ENCODE assay signal across 10 mouse cellular contexts in genomic region chr15:25580731-25581130, GRCm38 (mm10). TPM values are rescaled to one million over a fixed set of nuclear protein-coding genes. Genes with fewer than 3 reads are reported as not detected.
DNase-seq lines count a peak whose midpoint lies in the region; ATAC-seq and TF ChIP-seq lines count a peak whose summit lies in the region.
"Had no signal": no experiment of that assay in that cellular context is flagged by ENCODE, and none has a peak within 500 bp of the region (broad histone marks: within the 10 kb centered on the region; RNA-seq: fewer than 3 reads in every experiment).

No protein-coding gene starts in this region.

- no peaks in the 10 kb centered on the region for H3K36me3 ChIP-seq in stomach, embryonic 16.5 days (ENCODE audit: control insufficient read depth, insufficient read depth, low read length)
- H3K36me3 ChIP-seq in stomach, postnatal 0 days (ENCODE audit: control insufficient read depth, insufficient read depth, low read length), result no peaks in the 10 kb centered on the region
- no peaks in the 10 kb centered on the region for H3K36me3 ChIP-seq in midbrain, postnatal 0 days (ENCODE audit: insufficient read depth, low read length)
- H3K36me3 ChIP-seq: embryonic facial prominence, embryonic 15.5 days; hindbrain, embryonic 13.5 days had no signal

- no peaks in the 10 kb centered on the region for H3K27me3 ChIP-seq in stomach, embryonic 16.5 days (ENCODE audit: control insufficient read depth, insufficient read depth, low read length)
- no peaks in the 10 kb centered on the region for H3K27me3 ChIP-seq in stomach, postnatal 0 days (ENCODE audit: control insufficient read depth, insufficient read depth, low read length)
- H3K27me3 ChIP-seq in midbrain, postnatal 0 days (ENCODE audit: insufficient read depth, low read length), result no peaks in the 10 kb centered on the region
- H3K27me3 ChIP-seq: embryonic facial prominence, embryonic 15.5 days; hindbrain, embryonic 13.5 days had no signal

- peak; percentile 42 for DNase-seq in embryo, embryonic 10.5 days (ENCODE audit: low spot score)
- no peak for DNase-seq in embryo, embryonic 10 days (ENCODE audit: low spot score)
- DNase-seq in stomach, postnatal 0 days (ENCODE audit: low spot score), result no peak
- DNase-seq in kidney, postnatal 25 days, result peak; percentile 33 to 59
- DNase-seq in left cerebral cortex, postnatal 4 days, result no peak
- DNase-seq in right cerebral cortex, postnatal 25 days, result no peak
- DNase-seq in midbrain, postnatal 0 days (ENCODE audit: low spot score), result no peak

- intact Hi-C loops in left cerebral cortex, postnatal 4 days (cut with DNase I), result no loop called here

- H3K9ac ChIP-seq in stomach, embryonic 16.5 days (ENCODE audit: low read length), result no peak overlapping the region
- H3K9ac ChIP-seq in stomach, postnatal 0 days (ENCODE audit: low read length), result no peak overlapping the region
- no peak overlapping the region for H3K9ac ChIP-seq in midbrain, postnatal 0 days (replicated peaks; ENCODE audit: low read length, poor library complexity, severe bottlenecking)
- H3K9ac ChIP-seq: embryonic facial prominence, embryonic 15.5 days; hindbrain, embryonic 13.5 days had no signal

- H3K4me3 ChIP-seq in stomach, embryonic 16.5 days (replicated peaks; ENCODE audit: low read length), result no peak overlapping the region
- no peak overlapping the region for H3K4me3 ChIP-seq in stomach, postnatal 0 days (ENCODE audit: low read depth, low read length)
- H3K4me3 ChIP-seq in midbrain, postnatal 0 days (ENCODE audit: low read depth, low read length), result no peak overlapping the region
- H3K4me3 ChIP-seq: embryonic facial prominence, embryonic 15.5 days; hindbrain, embryonic 13.5 days had no signal

- 67% methylated on average over 6 of the region's 6 CpGs for WGBS in stomach, embryonic 16.5 days
- WGBS in stomach, postnatal 0 days, result 58% methylated on average over 6 of the region's 6 CpGs
- WGBS in midbrain, postnatal 0 days, result 53% methylated on average over 6 of the region's 6 CpGs

- no peak for TF ChIP-seq CTCF in stomach, postnatal 0 days (IDR thresholded peaks at IDR 0.05; ENCODE audit: low read depth)
- TF ChIP-seq CTCF in midbrain, postnatal 0 days (IDR thresholded peaks at IDR 0.05), result no peak

- no peak for TF ChIP-seq EP300 in stomach, postnatal 0 days (optimal IDR thresholded peaks at IDR 0.05)

- no peaks in the 10 kb centered on the region for H3K9me3 ChIP-seq in stomach, embryonic 16.5 days (replicated peaks; ENCODE audit: control insufficient read depth, low read length)
- H3K9me3 ChIP-seq in stomach, postnatal 0 days (ENCODE audit: control insufficient read depth, low read length), result no peaks in the 10 kb centered on the region
- no peaks in the 10 kb centered on the region for H3K9me3 ChIP-seq in midbrain, postnatal 0 days (ENCODE audit: low read length)
- H3K9me3 ChIP-seq: embryonic facial prominence, embryonic 15.5 days; hindbrain, embryonic 13.5 days had no signal

- ATAC-seq in stomach, embryonic 16.5 days (ENCODE audit: insufficient read depth, low FRiP score), result peak; percentile 50
- ATAC-seq in stomach, postnatal 0 days (ENCODE audit: low FRiP score, low TSS enrichment), result no peak
- no peak for ATAC-seq in midbrain, postnatal 0 days (ENCODE audit: low FRiP score)

- H3K27ac ChIP-seq in stomach, embryonic 16.5 days (ENCODE audit: low read length), result no peak overlapping the region
- H3K27ac ChIP-seq in stomach, postnatal 0 days (replicated peaks), result no peak overlapping the region
- no peak overlapping the region for H3K27ac ChIP-seq in midbrain, postnatal 0 days (ENCODE audit: low read depth, low read length)
- H3K27ac ChIP-seq: embryonic facial prominence, embryonic 15.5 days; hindbrain, embryonic 13.5 days had no signal

- peaks cover 4% of the 10 kb centered on the region; the same call in 1 of the 2 replicates for H3K4me1 ChIP-seq in stomach, embryonic 16.5 days (ENCODE audit: control insufficient read depth, insufficient read depth, low read length)
- no peaks in the 10 kb centered on the region for H3K4me1 ChIP-seq in stomach, postnatal 0 days (replicated peaks; ENCODE audit: control insufficient read depth, insufficient read depth)
- H3K4me1 ChIP-seq in midbrain, postnatal 0 days (ENCODE audit: insufficient read depth, low read length), result no peaks in the 10 kb centered on the region
- H3K4me1 ChIP-seq: embryonic facial prominence, embryonic 15.5 days; hindbrain, embryonic 13.5 days had no signal

- H3K4me2 ChIP-seq in stomach, embryonic 16.5 days (ENCODE audit: low read depth, low read length), result no peak overlapping the region
- no peak overlapping the region for H3K4me2 ChIP-seq in stomach, postnatal 0 days (replicated peaks; ENCODE audit: low read depth)
- H3K4me2 ChIP-seq in midbrain, postnatal 0 days (ENCODE audit: low read depth, low read length, poor library complexity, severe bottlenecking), result no peak overlapping the region
- H3K4me2 ChIP-seq: embryonic facial prominence, embryonic 15.5 days; hindbrain, embryonic 13.5 days had no signal

RNA-seq across cellular contexts. Expression of gene Myo10, which starts 41.6 kb away (rescaled TPM):
- polyA plus RNA-seq in stomach, embryonic 16.5 days (2015; fragmentation: Nextera tagmentation; extraction: Ambion mirVana), result 26.1 and 30.4 TPM in 2 replicates
- polyA plus RNA-seq in stomach, postnatal 0 days (2015; fragmentation: Nextera tagmentation; extraction: Ambion mirVana), result 13.1 and 15.8 TPM in 2 replicates
- total RNA-seq in left cerebral cortex, postnatal 4 days (2021), result 10 to 100 TPM; 40.6 to 45.5 TPM
- total RNA-seq in midbrain, postnatal 0 days (2014; rRNA removed), result 27.2 and 34.7 TPM in 2 replicates
- 28.9 and 29.3 TPM in 2 replicates for polyA plus RNA-seq in midbrain, postnatal 0 days (2015; fragmentation: Nextera tagmentation; extraction: Ambion mirVana)

Comparison
In these comparisons a context has a peak if more than half of its experiments do, and no peak if none do; other contexts are left out.
1. DNase-seq: peak in embryo, embryonic 10.5 days (single experiment) and kidney, postnatal 25 days (2 of 2); none in embryo, embryonic 10 days (single experiment), stomach, postnatal 0 days (single experiment), left cerebral cortex, postnatal 4 days (single experiment), right cerebral cortex, postnatal 25 days (single experiment) and midbrain, postnatal 0 days (single experiment).